Mouse (Mus musculus): ENCODE results near the gene Mrpl17.

The Mrpl17 gene

DNA sequence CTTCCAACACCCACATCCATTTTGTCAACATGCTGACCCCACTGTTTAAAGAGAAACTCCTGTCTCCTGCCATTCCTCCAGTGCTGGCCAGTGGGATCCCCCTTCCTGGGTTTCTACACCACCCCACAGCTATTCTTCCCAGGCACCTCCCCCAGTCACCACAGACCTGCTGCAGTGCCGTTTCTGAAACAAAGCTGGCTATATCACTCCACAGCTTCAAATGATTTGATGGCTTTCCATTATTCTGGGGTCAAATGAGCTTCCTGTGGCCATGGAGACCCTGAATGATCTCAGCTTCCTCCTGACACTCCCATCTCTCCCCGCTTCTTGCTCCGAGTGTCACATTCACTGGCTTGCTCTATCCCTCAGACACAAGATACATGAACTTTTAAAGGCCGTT is 26.3 kb downstream of the Mrpl17 start:
- DNase-seq, result peak; percentile 32

DNA sequence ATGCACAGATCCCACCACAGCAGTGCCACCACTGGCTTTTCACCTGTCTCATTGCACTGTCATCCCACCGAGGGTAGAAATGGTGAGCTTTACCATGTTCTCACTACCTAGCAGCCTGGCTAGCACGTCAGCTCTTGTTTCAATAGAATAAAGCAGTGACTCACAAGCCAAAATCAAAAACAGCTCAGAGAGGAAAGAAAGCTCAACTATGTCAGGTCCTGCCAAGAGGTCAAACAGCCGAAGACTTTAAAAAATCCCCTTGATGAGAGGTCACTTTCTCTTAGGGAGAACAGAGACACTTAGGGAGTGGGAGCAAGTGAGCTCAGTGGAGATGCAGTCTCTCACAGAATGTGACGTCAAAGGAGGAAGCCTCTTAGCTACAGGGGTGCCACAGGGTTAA is 27.0 kb downstream of the Mrpl17 start:
- DNase-seq, result no peak

DNA sequence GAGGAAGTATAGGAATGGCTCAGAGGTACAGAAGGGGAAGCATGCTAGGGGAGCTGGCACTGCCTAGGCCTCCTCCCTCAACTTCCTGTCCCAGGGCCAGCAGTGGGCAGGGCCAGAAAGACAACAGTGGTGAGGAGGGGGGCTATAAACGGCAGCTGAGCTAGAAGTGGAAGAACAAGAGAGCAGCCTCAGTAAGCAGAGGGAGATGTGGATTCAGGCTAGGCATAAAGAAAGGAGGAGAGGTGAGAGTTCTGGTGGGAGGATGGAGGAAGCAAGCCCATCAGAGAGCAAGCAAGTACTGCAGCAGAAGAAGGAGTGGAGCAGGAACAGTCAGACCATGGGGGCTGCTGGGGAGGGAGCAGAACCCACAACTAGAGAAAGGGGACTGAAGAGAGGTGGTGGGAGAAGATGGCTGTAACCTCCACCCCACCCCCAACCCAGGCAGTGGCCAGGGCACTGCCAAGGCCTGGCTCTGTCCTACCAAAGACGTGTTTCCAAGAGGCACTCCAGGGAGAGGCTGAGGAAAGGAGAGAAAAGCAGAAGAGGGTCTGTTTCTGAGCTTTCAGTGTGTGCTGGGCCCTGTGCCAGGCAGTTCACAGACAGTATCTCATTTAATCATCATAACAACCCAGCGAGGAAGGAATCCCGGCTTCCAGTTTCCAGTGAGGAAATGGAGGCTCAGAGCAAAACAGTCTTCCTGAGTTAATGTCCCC is 32.2 kb downstream of the Mrpl17 start:
- peak; percentile 81 for DNase-seq

DNA sequence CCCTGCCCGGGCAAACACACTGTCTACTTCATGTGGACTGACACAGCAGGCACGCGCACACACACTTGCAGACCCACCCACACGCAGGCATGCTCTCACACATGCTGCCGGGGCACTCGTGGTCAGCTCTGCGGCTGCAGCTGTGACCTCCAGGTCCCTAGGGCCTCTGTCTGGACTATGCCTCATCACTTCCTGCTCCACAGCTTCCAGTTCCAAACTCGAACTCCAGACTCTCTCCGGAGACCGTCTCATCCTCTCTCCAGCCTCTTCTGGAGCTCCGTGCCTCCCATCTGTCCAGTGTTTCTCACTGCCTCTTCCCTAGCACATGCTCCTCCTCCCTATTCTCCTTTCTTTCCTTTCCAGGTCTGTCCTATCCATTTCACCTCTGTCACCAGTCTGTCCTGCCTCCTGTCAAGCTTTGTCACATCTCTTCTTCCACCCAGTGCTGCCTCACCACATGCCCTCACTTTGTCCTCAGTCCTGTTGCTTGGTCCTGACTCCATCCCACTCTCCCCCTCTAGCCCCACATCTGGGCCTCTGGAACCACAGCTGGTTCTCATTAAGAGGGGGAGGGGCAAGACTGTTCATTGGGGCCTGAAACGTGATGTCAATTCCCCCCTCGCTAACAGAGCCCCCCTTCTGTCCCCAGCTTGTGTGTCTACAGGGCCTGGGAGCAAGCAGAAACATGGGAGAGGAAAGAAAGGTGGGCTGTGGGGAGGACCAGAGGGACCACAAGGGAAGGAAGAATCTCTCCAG is 32.9 kb downstream of the Mrpl17 start:
- peak; percentile 78 for DNase-seq

DNA sequence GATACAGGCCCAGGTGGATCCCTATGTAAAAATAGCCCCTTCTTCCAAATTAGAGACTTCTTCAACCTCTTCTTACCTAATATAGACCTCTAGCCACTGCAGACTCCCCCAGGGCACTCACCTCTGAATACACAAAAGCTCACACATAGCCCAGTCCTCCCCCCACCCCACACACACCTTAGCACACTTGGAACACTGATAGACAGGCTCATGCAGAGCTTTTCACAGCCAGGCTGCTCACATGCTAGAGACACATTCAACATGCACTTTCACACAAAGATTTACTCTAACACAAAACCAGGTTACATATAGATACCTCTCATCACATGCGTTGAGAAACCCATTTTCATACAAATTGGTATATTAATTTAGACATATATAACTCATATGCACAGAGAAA is 33.6 kb downstream of the Mrpl17 start:
- no peak for DNase-seq

DNA sequence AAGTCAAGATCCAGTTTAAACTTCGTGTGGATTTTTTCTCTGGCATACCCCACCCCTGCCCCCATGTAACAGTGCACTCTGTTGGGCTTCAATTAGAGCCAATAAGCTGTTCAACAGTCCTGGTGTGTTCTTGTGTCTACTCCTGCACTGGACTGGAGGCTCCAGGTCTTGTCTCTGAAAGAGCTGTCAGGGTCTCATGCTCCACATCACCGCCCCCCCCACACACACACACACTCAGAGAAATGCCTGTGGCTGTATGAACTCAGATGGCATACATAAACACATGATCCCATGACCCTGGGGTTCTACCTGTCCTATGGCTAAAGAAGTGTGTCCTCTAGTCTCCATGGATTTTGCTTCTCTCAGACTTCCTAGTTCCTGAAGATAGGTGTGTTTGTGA is 34.9 kb downstream of the Mrpl17 start:
- DNase-seq, result no peak

DNA sequence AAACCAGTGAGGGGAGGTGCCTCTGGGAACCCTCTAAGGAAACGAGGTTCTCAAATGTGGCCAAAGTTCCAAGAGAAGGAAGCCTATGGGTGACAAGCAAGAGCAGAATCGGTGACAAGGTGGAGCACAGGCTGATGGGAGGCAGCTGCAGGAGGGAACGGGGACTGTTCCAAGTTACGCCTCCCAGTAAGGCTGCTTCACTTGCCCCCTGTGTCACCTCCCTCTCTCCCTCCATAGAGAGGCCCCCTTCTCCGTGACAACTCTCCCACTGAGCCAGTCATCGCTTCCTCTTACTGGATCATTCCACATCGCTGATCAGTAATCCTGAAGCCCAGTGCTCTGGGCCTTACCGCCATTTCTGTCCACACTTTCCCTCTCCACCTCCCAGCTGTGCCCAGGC is 36.2 kb downstream of the Mrpl17 start:
- peak; percentile 30 for DNase-seq

DNA sequence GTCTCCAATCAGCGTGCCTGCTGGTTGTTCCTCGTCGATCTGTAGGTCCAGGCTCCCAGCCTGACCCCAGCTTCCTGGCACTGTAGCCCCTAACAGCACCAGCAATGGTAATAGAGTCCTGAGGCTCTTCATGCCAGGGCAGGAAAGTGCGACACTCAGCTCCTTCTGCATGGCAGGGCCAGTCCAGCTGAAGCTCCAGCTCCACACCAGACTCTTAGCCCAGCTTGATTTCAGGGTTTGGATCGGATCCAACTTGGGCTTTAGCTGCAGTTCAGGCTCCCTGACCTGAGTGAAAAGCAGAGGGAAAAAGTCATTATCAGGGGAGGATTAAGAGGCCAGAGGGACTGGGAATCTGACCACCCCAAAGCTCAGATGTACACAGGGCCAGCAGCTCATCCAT is 37.9 kb downstream of the Mrpl17 start:
- DNase-seq, result peak; percentile 29

DNA sequence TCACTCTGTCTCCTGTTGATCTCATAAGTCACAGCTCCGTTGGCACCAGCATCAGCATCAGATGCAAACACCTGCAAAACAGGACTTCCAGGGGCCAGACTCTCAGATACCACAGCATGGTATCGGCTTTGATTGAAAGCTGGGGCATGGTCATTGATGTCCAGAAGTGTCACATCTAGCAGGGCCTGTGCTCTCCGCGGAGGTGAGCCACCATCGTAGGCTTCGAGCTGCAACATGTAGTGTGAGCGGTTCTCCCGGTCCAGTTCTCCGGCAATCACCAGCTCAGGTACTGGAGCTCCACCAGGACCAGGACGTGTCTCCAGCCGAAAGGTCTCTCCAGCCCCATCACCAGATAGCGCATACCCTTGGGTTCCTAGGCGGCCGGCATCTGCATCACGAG is 38.6 kb downstream of the Mrpl17 start:
- DNase-seq, result no peak

DNA sequence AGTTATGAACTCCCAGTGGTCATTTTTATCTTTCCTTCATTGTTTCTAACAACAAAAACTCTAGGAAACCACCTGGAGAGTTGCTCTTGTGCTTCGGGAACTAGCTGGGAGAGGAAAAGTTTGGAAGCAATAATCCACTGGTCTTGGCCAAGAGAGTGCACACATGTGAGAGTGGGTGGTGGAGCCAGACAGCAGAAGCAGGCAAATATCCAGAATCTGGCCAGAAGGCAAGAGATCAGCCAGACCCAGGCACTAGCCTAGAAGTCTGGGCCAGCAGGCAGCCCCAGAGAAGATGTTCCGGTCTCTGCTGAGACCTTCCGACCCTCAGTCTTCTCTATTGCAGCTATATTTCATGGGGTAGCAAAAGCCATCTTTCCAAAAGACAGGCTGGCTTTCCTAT is 40.9 kb downstream of the Mrpl17 start:
- DNase-seq, result no peak

DNA sequence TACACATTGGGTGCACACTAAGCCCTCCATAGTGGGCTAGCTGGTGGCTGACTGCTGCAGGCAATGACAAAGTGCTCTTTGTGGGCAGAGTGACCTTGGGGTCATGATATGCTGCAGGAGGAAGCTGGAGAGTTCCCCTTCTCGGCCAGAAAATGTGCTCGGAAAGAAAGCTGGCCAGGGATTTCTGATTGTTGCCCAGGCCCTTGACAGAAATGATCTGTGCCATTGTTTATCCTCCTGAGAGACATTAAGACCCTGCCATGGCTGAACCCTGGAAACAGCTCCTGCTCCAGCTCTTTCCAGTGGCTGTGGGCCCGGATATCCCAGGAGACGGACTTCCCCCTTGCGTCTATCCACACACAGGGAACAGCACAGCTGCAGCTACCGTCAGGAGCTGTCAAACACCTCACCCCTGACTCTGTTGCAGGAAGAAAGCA is 43.2 kb downstream of the Mrpl17 start:
- DNase-seq, result peak; percentile 55

DNA sequence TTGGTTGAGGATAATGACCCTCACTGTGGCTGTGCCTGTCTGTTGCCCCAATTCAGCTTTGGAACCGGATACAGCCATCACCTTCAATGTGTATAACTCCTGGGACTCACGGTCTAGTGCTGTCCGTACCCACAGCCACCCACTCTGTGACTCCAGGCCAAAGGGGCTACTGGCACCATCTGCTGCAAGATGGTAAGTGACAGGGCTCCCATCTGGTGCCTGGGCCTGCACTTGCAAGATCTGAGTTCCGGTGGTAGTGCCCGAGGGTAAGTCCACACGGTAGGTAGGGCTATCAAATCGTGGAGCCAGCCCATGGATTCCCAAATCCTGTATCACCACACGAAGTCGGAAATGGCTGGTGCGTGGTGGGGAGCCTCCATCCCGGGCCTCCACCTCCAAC is 46.6 kb downstream of the Mrpl17 start:
- no peak for DNase-seq

DNA sequence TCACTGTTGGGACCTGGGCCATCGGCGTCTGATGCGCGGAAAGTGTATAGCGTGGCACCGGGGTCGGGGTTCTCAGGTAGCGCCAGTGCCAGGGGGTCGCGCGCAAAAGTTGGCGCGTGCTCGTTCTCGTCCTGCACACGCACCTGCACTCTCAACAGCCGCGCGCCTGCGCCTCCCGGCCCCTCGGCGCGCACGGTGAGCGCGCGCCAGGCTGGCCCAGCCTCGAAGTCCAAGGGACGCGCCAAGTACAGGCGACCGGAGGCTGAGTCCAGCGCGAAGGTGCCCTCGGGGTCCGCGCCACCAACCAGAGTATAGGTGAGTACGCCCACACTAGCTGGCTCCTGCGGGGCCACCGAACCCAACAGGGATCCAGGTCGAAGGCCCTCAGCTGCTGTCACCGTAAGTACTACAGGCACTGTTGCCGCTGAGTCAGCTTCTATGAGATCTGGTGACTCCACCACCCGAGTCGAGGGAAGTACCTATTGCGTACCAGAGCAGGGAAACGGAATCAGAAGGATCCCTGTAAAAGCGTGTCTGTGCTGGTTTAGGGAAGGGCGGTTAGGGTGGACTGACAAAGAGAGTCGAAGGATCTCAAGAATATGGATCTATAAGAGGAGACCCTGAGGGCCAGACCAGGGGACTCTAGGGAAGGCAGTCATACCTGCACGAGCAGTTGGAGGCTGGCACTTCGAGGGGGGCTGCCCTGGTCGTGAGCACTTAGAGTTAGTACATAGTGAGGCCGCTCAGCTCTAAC is 48.2 kb downstream of the Mrpl17 start:
- DNase-seq, result no peak

DNA sequence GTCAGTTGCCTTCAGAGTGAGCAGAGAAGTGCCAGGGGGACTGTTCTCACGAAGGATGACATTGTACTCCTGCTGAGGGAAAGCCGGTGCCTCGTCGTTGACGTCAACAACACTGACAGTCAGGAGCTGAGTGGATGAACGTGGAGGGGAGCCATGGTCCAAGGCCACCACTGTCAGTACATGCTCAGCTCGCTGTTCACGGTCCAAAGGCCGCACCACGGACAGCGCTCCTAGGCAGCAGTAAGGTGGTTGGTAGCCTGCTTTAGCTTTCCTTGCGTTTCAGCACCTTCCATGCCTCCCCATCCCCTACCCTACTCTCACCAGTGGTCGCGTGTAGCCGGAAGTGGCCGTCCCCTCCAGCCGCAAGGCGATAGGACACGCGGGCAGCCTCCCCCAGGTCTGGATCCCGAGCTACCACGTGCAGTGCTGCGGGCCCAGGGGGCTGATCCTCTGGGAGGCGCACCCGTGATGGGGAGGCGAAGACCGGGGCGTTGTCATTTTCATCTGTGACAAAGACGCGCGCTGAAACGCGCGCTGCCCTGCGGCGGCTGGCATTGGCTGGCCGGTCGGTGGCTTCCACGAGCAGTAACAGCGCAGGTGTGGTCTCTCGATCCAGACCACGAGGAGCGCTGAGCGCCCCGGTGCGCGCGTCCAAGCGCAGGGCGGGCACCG is 49.0 kb downstream of the Mrpl17 start:
- no peak for DNase-seq

DNA sequence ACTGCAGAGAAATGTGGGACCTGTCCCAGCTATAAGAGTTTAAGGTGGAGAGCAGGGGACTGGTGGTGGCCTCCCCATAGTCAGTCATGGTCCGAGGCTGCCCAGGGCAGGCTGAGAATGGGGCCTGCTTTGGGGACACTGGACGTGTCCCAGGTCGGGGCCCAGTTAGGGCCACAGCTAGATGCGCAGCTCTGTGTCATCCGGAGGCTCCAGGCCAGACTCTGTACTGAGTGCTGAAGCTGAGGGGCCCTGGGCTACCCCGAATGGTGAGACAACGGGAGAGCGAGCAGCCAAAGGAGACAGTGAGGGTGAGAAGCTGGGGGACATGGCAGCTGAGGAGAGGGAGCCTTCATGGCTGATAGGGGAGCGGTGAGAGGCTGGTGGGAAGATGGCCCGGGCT is 57.6 kb downstream of the Mrpl17 start:
- DNase-seq, result no peak
